Mouse (Mus musculus) midbrain, embryonic 12.5 days (tissue): Measurements from ENCODE around the gene Cenpl. TPM values are rescaled to one million over a fixed set of nuclear protein-coding genes. Genes with fewer than 3 reads are reported as not detected.

Experiments
- ATAC-seq: fragments of 200-750 bp; cut with Nextera tagmentation; 2 replicates; pipeline ENCODE4 v1.8.0; 2017; ENCODE audit warnings: low read depth, moderate TSS enrichment, moderate library complexity; ENCODE audit not compliant: low FRiP score
- H3K27ac ChIP-seq: fragments of 300-500 bp; sonication (generic); replicated peaks from 2 replicates; pipeline ENCODE4 v1.5.1; 2016; ENCODE audit warnings: mild to moderate bottlenecking
- H3K27me3 ChIP-seq: fragments of 300-500 bp; sonication (generic); 2 replicates; pipeline ENCODE4 v1.6.1; 2016; ENCODE audit warnings: mild to moderate bottlenecking
- H3K36me3 ChIP-seq: fragments of 300-500 bp; sonication (generic); 2 replicates; pipeline ENCODE4 v1.6.1; 2016
- H3K4me1 ChIP-seq: fragments of 300-500 bp; sonication (generic); 2 replicates; pipeline ENCODE4 v1.6.1; 2016
- H3K4me2 ChIP-seq: fragments of 300-500 bp; sonication (generic); replicated peaks from 2 replicates; pipeline ENCODE4 v1.6.1; 2016; ENCODE audit warnings: mild to moderate bottlenecking, moderate library complexity
- H3K4me3 ChIP-seq: fragments of 300-500 bp; sonication (generic); 2 replicates; pipeline ENCODE4 v1.5.1; 2016; ENCODE audit warnings: mild to moderate bottlenecking
- H3K9ac ChIP-seq: fragments of 300-500 bp; sonication (generic); replicated peaks from 2 replicates; pipeline ENCODE4 v1.6.1; 2016; ENCODE audit warnings: mild to moderate bottlenecking, moderate library complexity
- H3K9me3 ChIP-seq: fragments of 300-500 bp; sonication (generic); 2 replicates; pipeline ENCODE4 v1.6.1; 2016; ENCODE audit warnings: mild to moderate bottlenecking
- WGBS: fragments of 180-500 bp; shearing (Covaris S2); methylation state at CpG from one replicate; pipeline ENCODE4 v1.1.7; 2016; 5-methylcytosine and 5-hydroxymethylcytosine counted together
- polyA plus RNA-seq: library from polyadenylated mRNA; unstranded; fragments of >200 nt; fragmentation: Nextera tagmentation; extraction: Ambion mirVana; gene quantifications from 2 replicates; pipeline ENCODE4 v1.2.1, GENCODE M21; 2016

Cenpl gene
- polyA plus RNA-seq, 1 experiment from 2014 or later, result 32.2 TPM

- Histone ChIP-seq H3K4me1 (peaks cover 33% of the 10 kb centered on the region), H3K27me3 (no peaks in the 10 kb centered on the region), H3K36me3 (peaks cover 62% of the 10 kb centered on the region), H3K9ac (peak overlapping the region; percentile 96), H3K4me2 (peak overlapping the region; percentile 90), H3K4me3 (peak overlapping the region; percentile 88), H3K9me3 (no peaks in the 10 kb centered on the region), H3K27ac (peak overlapping the region; percentile 90)
- ATAC-seq, result no peak
- WGBS, result under 1% methylated on average over 6 of the region's 6 CpGs
These were observed 34.6 kb upstream of the Cenpl start for GRCm38 (mm10) chr1:161035786-161036404.

- under 1% methylated on average over 5 of the region's 5 CpGs for WGBS
- ATAC-seq, result no peak
- Histone ChIP-seq H3K4me2 (peak overlapping the region; percentile 90), H3K9ac (peak overlapping the region; percentile 96), H3K36me3 (peaks cover 59% of the 10 kb centered on the region), H3K4me1 (peaks cover 33% of the 10 kb centered on the region), H3K9me3 (no peaks in the 10 kb centered on the region), H3K27me3 (no peaks in the 10 kb centered on the region), H3K27ac (peak overlapping the region; percentile 90), H3K4me3 (peak overlapping the region; percentile 88)
These were observed 34.1 kb upstream of the Cenpl start for GRCm38 (mm10) chr1:161036411-161036841.

- no peak for ATAC-seq
- peaks cover 33% of the 10 kb centered on the region for H3K4me1 ChIP-seq
- H3K36me3 ChIP-seq, result peaks cover 59% of the 10 kb centered on the region
- H3K9ac ChIP-seq, result peak overlapping the region; percentile 96
- H3K9me3 ChIP-seq, result no peaks in the 10 kb centered on the region
- peak overlapping the region; percentile 90 for H3K4me2 ChIP-seq
- H3K27ac ChIP-seq, result peak overlapping the region; percentile 90
- WGBS, result 0% methylated on average over 1 of the region's 1 CpGs
- H3K4me3 ChIP-seq, result peak overlapping the region; percentile 88
- H3K27me3 ChIP-seq, result no peaks in the 10 kb centered on the region
These were observed 33.5 kb upstream of the Cenpl start for GRCm38 (mm10) chr1:161037026-161037425.

- Histone ChIP-seq H3K9ac (peak overlapping the region; percentile 57), H3K4me1 (peaks cover 33% of the 10 kb centered on the region), H3K36me3 (peaks cover 60% of the 10 kb centered on the region), H3K4me3 (peak overlapping the region; percentile 88), H3K27ac (no peak overlapping the region), H3K27me3 (no peaks in the 10 kb centered on the region), H3K4me2 (peak overlapping the region; percentile 90), H3K9me3 (no peaks in the 10 kb centered on the region)
- ATAC-seq, result no peak
- WGBS, result 31% methylated on average over 3 of the region's 3 CpGs
These were observed 32.9 kb upstream of the Cenpl start for GRCm38 (mm10) chr1:161037599-161037998.

- WGBS, result 30% methylated on average over 3 of the region's 3 CpGs
- H3K9ac ChIP-seq, result no peak overlapping the region
- H3K36me3 ChIP-seq, result peaks cover 63% of the 10 kb centered on the region
- H3K27me3 ChIP-seq, result no peaks in the 10 kb centered on the region
- peak overlapping the region; percentile 88 for H3K4me3 ChIP-seq
- H3K9me3 ChIP-seq, result no peaks in the 10 kb centered on the region
- H3K27ac ChIP-seq, result no peak overlapping the region
- no peak for ATAC-seq
- peaks cover 32% of the 10 kb centered on the region for H3K4me1 ChIP-seq
- peak overlapping the region; percentile 90 for H3K4me2 ChIP-seq
These were observed 32.5 kb upstream of the Cenpl start for GRCm38 (mm10) chr1:161038004-161038403.

GRCm38 (mm10) chr1:161038968-161039721 is 31.4 kb upstream of the Cenpl start:
- Histone ChIP-seq H3K9ac (no peak overlapping the region), H3K4me3 (no peak overlapping the region), H3K27ac (peak overlapping the region; percentile 75), H3K4me1 (peaks cover 22% of the 10 kb centered on the region), H3K27me3 (no peaks in the 10 kb centered on the region), H3K9me3 (no peaks in the 10 kb centered on the region), H3K36me3 (peaks cover 66% of the 10 kb centered on the region), H3K4me2 (no peak overlapping the region)
- ATAC-seq, result no peak
- WGBS, result 11% methylated on average over 3 of the region's 3 CpGs

- WGBS, result 10% methylated on average over 3 of the region's 3 CpGs
These were observed 30.6 kb upstream of the Cenpl start for GRCm38 (mm10) chr1:161039741-161040425.

GRCm38 (mm10) chr1:161040426-161040770 is 30.1 kb upstream of the Cenpl start:
- no peaks in the 10 kb centered on the region for H3K27me3 ChIP-seq
- WGBS, result 63% methylated on average over 1 of the region's 1 CpGs
- H3K9me3 ChIP-seq, result no peaks in the 10 kb centered on the region
- H3K4me2 ChIP-seq, result no peak overlapping the region
- no peak overlapping the region for H3K4me3 ChIP-seq
- H3K4me1 ChIP-seq, result peaks cover 22% of the 10 kb centered on the region
- no peak overlapping the region for H3K9ac ChIP-seq
- peak overlapping the region; percentile 75 for H3K27ac ChIP-seq
- no peak for ATAC-seq
- peaks cover 79% of the 10 kb centered on the region for H3K36me3 ChIP-seq

More at GRCm38 (mm10) chr1:161039741-161040425, 30.6 kb upstream of the Cenpl start:
- Histone ChIP-seq H3K27ac (peak overlapping the region; percentile 75), H3K4me2 (no peak overlapping the region), H3K27me3 (no peaks in the 10 kb centered on the region), H3K4me3 (no peak overlapping the region), H3K4me1 (peaks cover 22% of the 10 kb centered on the region), H3K9ac (no peak overlapping the region), H3K36me3 (peaks cover 73% of the 10 kb centered on the region), H3K9me3 (no peaks in the 10 kb centered on the region)
- peak; percentile 23; the same call in 1 of the 2 replicates for ATAC-seq

GRCm38 (mm10) chr1:161040855-161041254 is 29.7 kb upstream of the Cenpl start:
- H3K27me3 ChIP-seq, result no peaks in the 10 kb centered on the region
- no peak for ATAC-seq
- H3K9me3 ChIP-seq, result no peaks in the 10 kb centered on the region
- no peak overlapping the region for H3K4me2 ChIP-seq
- H3K36me3 ChIP-seq, result peaks cover 83% of the 10 kb centered on the region
- H3K4me3 ChIP-seq, result no peak overlapping the region
- peak overlapping the region; percentile 75 for H3K27ac ChIP-seq
- H3K4me1 ChIP-seq, result peaks cover 22% of the 10 kb centered on the region
- H3K9ac ChIP-seq, result no peak overlapping the region

- peaks cover 20% of the 10 kb centered on the region for H3K4me1 ChIP-seq
- no peak overlapping the region for H3K9ac ChIP-seq
- H3K4me3 ChIP-seq, result no peak overlapping the region
- H3K36me3 ChIP-seq, result peaks cover 84% of the 10 kb centered on the region
- H3K9me3 ChIP-seq, result no peaks in the 10 kb centered on the region
- ATAC-seq, result no peak
- H3K27me3 ChIP-seq, result no peaks in the 10 kb centered on the region
- no peak overlapping the region for H3K4me2 ChIP-seq
- 90% methylated on average over 7 of the region's 7 CpGs for WGBS
- no peak overlapping the region for H3K27ac ChIP-seq
These were observed 29.1 kb upstream of the Cenpl start for GRCm38 (mm10) chr1:161041261-161042020.

GRCm38 (mm10) chr1:161046972-161047371 is 23.5 kb upstream of the Cenpl start:
- no peak overlapping the region for H3K9ac ChIP-seq
- WGBS, result 87% methylated on average over 3 of the region's 3 CpGs
- H3K36me3 ChIP-seq, result peaks cover 64% of the 10 kb centered on the region
- H3K4me2 ChIP-seq, result no peak overlapping the region
- no peak for ATAC-seq
- H3K27ac ChIP-seq, result no peak overlapping the region
- H3K9me3 ChIP-seq, result no peaks in the 10 kb centered on the region
- H3K4me1 ChIP-seq, result no peaks in the 10 kb centered on the region
- H3K27me3 ChIP-seq, result no peaks in the 10 kb centered on the region
- H3K4me3 ChIP-seq, result no peak overlapping the region
